Mouse (Mus musculus): ENCODE results near the gene Rab25. TPM values are rescaled to one million over a fixed set of nuclear protein-coding genes. Genes with fewer than 3 reads are reported as not detected.
A peak's percentile ranks its signal among the peaks of the same experiment; 100 is the strongest.

Rab25 gene
- polyA plus RNA-seq, 1 experiment from 2014 or later, result 0.15 TPM

- H3K4me2 ChIP-seq (replicated peaks), result peak overlapping the region; percentile 90
- H3K9ac ChIP-seq (replicated peaks), result peak overlapping the region; percentile 58
- no peaks in the 10 kb centered on the region for H3K27me3 ChIP-seq
- peak overlapping the region; percentile 94 for H3K27ac ChIP-seq (replicated peaks)
- peak overlapping the region; percentile 93 for H3K4me3 ChIP-seq
- H3K36me3 ChIP-seq, result peaks cover 17% of the 10 kb centered on the region
- H3K9me3 ChIP-seq, result no peaks in the 10 kb centered on the region
- H3K4me1 ChIP-seq, result peaks cover 29% of the 10 kb centered on the region
- no peak for ATAC-seq (replicated peaks)
- WGBS, result 25% methylated on average over 16 of the region's 16 CpGs
These were observed 4.1 kb upstream of the Rab25 start for GRCm38 (mm10) chr3:88552082-88552645.

DNA sequence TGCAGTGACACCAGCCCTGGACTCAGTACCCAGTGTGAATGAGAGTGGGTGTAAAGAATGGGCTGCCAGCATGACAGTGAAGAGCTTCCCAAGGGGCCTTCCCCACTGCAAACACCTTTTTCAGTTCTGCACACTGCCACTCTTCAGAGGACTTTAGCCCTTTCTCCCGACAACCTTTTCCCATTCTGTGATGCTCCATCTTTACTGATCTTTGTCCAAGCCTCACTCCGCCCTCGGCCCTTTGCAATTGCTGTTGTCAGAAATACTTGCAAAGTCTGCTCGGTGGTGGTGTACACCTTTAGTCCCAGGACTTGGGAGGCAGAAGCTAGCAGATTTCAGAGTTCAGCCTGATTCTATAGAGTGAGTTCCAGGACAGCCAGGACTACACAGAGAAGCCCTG, 3.5 kb upstream of the Rab25 start:
- ATAC-seq (replicated peaks), result no peak
- Histone ChIP-seq H3K4me1 (peaks cover 29% of the 10 kb centered on the region), H3K27ac (replicated peaks) (no peak overlapping the region), H3K36me3 (peaks cover 11% of the 10 kb centered on the region), H3K27me3 (no peaks in the 10 kb centered on the region), H3K9ac (replicated peaks) (peak overlapping the region; percentile 58; the same call in 1 of the 2 replicates), H3K4me3 (peak overlapping the region; percentile 93; the same call in 1 of the 2 replicates), H3K4me2 (replicated peaks) (peak overlapping the region; percentile 90; the same call in 1 of the 2 replicates), H3K9me3 (no peaks in the 10 kb centered on the region)
- WGBS, result 85% methylated on average over 4 of the region's 4 CpGs

DNA sequence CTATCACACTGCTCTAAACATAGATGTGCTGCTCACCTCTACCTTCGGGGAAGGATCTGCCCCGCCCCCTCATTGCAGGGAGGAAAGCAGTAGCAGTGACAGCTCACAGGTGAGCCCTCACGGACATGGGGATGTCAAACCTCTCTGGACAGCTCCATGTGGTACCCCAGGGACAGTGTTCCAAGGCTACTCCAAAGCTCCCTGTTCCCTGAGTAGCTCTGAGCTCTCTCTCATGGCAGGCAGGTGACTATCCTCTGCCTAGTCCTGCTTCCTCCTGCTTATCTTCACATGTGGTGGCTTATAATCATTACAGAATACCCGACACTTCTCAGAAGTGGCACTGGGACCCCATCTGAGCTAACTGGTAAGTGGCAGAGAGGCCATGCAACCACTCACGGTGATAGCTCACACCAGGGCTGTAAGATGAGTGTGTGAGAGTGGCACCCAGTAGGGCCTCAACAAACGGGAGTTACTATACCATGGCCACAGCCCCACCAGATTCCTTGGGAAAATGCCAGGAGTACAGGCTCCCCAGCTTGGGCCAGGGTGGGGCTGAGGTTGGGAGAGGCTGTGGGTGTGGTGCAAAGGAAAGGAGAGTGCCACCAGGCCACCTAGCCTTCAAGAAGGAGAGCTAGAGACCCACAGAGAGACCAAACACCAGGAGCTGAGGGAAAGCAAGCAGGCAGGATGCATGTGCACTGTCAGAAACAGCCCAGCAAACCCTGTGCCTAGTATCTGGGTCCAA, 1.3 kb downstream of the Rab25 start:
- Histone ChIP-seq H3K36me3 (no peaks in the 10 kb centered on the region; the same call in 1 of the 2 replicates), H3K27me3 (no peaks in the 10 kb centered on the region), H3K27ac (replicated peaks) (no peak overlapping the region), H3K4me1 (peaks cover 13% of the 10 kb centered on the region), H3K9me3 (no peaks in the 10 kb centered on the region), H3K4me2 (replicated peaks) (no peak overlapping the region), H3K4me3 (no peak overlapping the region), H3K9ac (replicated peaks) (no peak overlapping the region)
- ATAC-seq (replicated peaks), result no peak
- WGBS, result 78% methylated on average over 6 of the region's 6 CpGs

DNA sequence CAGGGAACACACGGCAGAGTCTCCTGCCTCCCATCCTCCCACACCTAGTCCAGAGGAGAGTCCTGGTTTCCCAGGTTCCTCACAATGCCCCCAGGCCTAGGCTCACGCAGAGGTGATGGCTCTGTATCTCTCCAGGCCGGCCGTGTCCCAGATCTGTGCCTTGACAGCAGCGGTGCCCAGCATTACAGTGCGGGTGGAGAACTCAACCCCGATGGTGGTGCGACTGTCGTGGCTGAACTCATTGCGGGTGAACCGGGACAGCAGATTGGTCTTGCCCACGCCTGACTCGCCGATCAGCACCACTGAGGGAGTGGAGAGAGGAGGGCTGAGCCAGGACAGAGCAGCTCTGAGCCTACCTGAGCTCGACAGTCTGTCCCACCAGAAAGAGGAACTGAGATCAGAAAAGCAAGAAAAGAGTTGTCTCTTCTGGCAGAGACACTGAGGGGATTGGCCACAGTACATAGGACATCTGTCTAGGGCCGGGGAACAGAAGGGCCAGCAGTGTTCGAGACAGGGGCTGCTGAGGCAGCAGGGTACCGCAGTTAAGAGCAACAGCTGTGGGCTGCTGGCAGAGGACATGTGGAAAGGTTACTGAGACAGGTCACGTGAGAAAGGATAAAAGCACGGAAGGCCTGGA, 3.0 kb downstream of the Rab25 start:
- no peak overlapping the region for H3K9ac ChIP-seq (replicated peaks)

DNA sequence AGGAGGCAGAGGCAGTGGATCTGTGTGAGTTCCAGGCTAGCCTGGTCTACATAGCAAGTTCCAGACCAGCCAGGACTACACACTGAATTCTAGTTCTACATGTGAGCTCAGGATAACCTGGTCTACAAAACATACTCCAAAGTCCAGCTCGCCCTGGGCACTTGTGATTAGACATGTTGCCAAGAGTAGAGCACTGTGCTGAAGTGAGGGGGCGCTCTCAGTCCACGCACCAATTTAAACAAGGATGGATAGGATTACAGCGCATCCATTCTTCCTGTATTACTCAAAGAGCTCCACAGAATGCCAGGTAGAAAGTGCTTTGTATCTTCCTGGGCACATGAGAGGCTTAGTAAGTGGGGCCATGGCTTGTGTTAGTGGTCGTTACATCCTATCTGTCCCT, 3.6 kb downstream of the Rab25 start:
- H3K4me1 ChIP-seq, result peaks cover 30% of the 10 kb centered on the region
- no peak overlapping the region for H3K27ac ChIP-seq (replicated peaks)
- H3K36me3 ChIP-seq, result peaks cover 8% of the 10 kb centered on the region; the same call in 1 of the 2 replicates
- H3K9ac ChIP-seq (replicated peaks), result no peak overlapping the region
- H3K9me3 ChIP-seq, result no peaks in the 10 kb centered on the region
- H3K27me3 ChIP-seq, result no peaks in the 10 kb centered on the region
- H3K4me2 ChIP-seq (replicated peaks), result no peak overlapping the region
- no peak for ATAC-seq (replicated peaks)
- 38% methylated on average over 5 of the region's 5 CpGs for WGBS
- no peak overlapping the region for H3K4me3 ChIP-seq

More for the DNA sequence above, 3.0 kb downstream of the Rab25 start:
- H3K4me1 ChIP-seq, result peaks cover 25% of the 10 kb centered on the region
- no peaks in the 10 kb centered on the region for H3K9me3 ChIP-seq
- peaks cover 7% of the 10 kb centered on the region; the same call in 1 of the 2 replicates for H3K36me3 ChIP-seq
- no peak overlapping the region for H3K27ac ChIP-seq (replicated peaks)
- no peak overlapping the region for H3K4me3 ChIP-seq
- ATAC-seq (replicated peaks), result no peak
- no peaks in the 10 kb centered on the region for H3K27me3 ChIP-seq
- H3K4me2 ChIP-seq (replicated peaks), result no peak overlapping the region
- 67% methylated on average over 20 of the region's 20 CpGs for WGBS

- Histone ChIP-seq H3K27ac (replicated peaks) (no peak overlapping the region), H3K9me3 (no peaks in the 10 kb centered on the region), H3K27me3 (no peaks in the 10 kb centered on the region), H3K4me2 (replicated peaks) (no peak overlapping the region), H3K9ac (replicated peaks) (no peak overlapping the region), H3K4me1 (peaks cover 35% of the 10 kb centered on the region), H3K36me3 (peaks cover 11% of the 10 kb centered on the region; the same call in 1 of the 2 replicates), H3K4me3 (no peak overlapping the region)
- WGBS, result 75% methylated on average over 5 of the region's 5 CpGs
- no peak for ATAC-seq (replicated peaks)
These were observed 4.3 kb downstream of the Rab25 start for GRCm38 (mm10) chr3:88543651-88544410.

- no peak overlapping the region for H3K9ac ChIP-seq (replicated peaks)
- ATAC-seq (replicated peaks), result no peak
- H3K4me1 ChIP-seq, result peaks cover 41% of the 10 kb centered on the region
- peaks cover 18% of the 10 kb centered on the region for H3K36me3 ChIP-seq
- H3K4me3 ChIP-seq, result no peak overlapping the region
- no peak overlapping the region for H3K4me2 ChIP-seq (replicated peaks)
- H3K9me3 ChIP-seq, result no peaks in the 10 kb centered on the region
- H3K27me3 ChIP-seq, result no peaks in the 10 kb centered on the region
- whole genome bisulfite sequencing, result 91% methylated on average over 8 of the region's 8 CpGs
- no peak overlapping the region for H3K27ac ChIP-seq (replicated peaks)
These were observed 4.9 kb downstream of the Rab25 start for GRCm38 (mm10) chr3:88543174-88543573.

DNA sequence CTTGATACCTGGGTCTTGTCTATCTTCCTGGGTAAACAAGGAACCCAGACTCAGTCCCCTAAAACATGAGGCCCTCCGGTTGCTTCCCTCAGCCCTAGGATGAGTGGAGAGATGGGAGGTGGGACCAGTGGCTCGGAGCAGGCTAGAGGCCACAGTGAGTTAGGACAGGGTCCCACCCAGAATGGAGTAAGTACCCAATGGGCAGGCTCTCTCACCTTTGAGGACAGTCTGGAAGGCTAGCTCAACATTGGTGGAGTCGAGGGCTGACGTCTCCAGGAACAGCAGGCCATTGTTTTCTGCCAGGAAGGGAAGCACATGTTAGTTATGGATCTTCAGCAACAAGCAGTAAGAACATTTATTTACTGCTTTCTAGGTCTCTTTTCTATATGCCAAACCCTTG, 5.6 kb downstream of the Rab25 start:
- no peaks in the 10 kb centered on the region for H3K27me3 ChIP-seq
- H3K36me3 ChIP-seq, result peaks cover 25% of the 10 kb centered on the region
- H3K9ac ChIP-seq (replicated peaks), result no peak overlapping the region
- no peaks in the 10 kb centered on the region for H3K9me3 ChIP-seq
- H3K4me1 ChIP-seq, result peaks cover 48% of the 10 kb centered on the region
- no peak for ATAC-seq (replicated peaks)
- H3K4me2 ChIP-seq (replicated peaks), result no peak overlapping the region
- WGBS, result 63% methylated on average over 4 of the region's 4 CpGs
- peak overlapping the region; percentile 51 for H3K27ac ChIP-seq (replicated peaks)
- no peak overlapping the region for H3K4me3 ChIP-seq

DNA sequence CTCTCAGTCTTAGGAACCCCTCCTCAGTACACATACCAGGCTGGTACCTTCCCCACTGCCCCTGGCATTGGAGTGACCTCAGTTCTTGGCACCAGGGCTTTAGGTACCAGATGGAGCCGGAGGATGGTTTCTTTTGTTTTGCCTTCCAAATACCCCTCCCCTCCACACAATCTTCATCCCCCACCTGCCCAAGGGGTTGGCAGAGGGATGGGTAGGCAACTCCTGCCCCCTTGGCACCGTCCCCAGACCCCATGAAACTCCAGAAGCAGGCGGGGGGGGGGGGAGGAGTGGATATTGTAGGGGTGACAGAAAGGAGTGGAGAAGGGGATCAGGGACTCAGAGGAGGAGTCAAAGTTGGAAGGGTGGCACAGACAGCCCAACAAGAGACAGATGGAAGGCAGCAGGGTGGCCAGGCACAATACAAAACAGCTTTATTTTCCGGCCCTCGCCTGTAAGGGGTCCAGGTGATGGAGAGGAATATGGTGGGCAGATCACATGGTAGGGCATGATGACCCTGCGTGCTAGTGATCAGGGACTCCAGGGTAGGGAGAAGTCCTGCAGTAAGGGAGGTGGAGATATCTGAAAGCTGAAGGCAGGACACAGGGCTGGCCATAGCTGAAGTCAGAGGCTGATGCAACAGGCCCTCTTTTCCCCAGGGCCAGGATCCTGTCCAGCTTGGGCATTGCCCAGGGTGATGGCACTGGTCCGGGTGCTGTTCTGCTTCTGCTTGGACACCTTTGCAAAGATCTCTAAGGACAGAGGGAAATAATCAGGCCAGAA, 6.3 kb downstream of the Rab25 start:
- no peak overlapping the region for H3K4me2 ChIP-seq (replicated peaks)
- 43% methylated on average over 6 of the region's 7 CpGs for whole genome bisulfite sequencing
- no peak overlapping the region for H3K9ac ChIP-seq (replicated peaks)
- H3K36me3 ChIP-seq, result peaks cover 31% of the 10 kb centered on the region
- peaks cover 55% of the 10 kb centered on the region for H3K4me1 ChIP-seq
- H3K27ac ChIP-seq (replicated peaks), result peak overlapping the region; percentile 51
- ATAC-seq (replicated peaks), result peak; percentile 54
- H3K27me3 ChIP-seq, result no peaks in the 10 kb centered on the region
- H3K9me3 ChIP-seq, result no peaks in the 10 kb centered on the region
- no peak overlapping the region for H3K4me3 ChIP-seq

DNA sequence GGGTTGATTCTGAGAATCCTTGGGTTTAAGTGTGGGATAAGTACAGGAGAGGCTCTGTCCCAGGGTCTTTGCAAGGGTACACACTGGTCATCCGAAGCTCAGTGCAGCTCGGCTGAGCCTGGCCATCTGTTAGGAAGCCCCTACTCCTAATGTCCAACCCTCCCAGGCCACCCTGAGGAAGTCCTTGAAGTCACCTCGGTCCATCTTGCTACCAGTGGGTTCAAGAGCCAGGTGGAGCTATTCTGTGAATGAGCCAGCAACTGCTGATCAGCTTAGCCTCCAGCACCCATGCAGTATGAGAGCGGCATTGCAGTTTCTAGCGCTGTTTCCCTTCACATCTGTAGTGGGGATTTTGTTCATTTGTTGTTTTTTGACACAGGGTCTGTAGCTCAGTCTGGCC, 8.0 kb downstream of the Rab25 start:
- WGBS, result 42% methylated on average over 5 of the region's 5 CpGs

DNA sequence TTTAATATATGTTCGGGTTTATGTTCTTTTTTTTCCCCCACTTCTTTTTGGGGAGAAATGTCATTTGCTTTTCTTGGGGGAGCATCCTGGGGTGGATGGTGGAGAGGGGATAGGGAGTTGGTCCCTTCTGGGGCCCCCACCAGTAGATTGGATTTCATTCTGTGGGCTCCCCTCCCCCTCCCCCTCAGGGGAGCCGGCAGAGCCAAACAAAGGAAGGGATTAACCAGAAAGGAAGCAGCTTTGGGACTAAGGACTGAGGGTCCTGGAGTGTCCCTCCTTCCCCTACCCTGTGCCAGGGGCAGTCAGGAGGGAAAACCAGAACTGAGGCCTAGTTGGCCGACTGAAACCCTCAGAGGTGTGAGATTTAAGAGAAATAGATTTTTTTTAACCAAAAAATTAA, 8.7 kb downstream of the Rab25 start:
- Histone ChIP-seq H3K9ac (replicated peaks) (peak overlapping the region; percentile 34; the same call in 1 of the 2 replicates), H3K9me3 (no peaks in the 10 kb centered on the region), H3K4me1 (peaks cover 79% of the 10 kb centered on the region), H3K4me3 (no peak overlapping the region), H3K27ac (replicated peaks) (peak overlapping the region; percentile 61), H3K27me3 (no peaks in the 10 kb centered on the region), H3K4me2 (replicated peaks) (no peak overlapping the region), H3K36me3 (peaks cover 40% of the 10 kb centered on the region)
- WGBS, result 0% methylated on average over 3 of the region's 3 CpGs
- no peak for ATAC-seq (replicated peaks)

More for the DNA sequence above, 8.0 kb downstream of the Rab25 start:
- Histone ChIP-seq H3K4me1 (peaks cover 72% of the 10 kb centered on the region), H3K27ac (replicated peaks) (peak overlapping the region; percentile 51), H3K27me3 (no peaks in the 10 kb centered on the region), H3K4me2 (replicated peaks) (no peak overlapping the region), H3K9ac (replicated peaks) (no peak overlapping the region), H3K9me3 (no peaks in the 10 kb centered on the region), H3K36me3 (peaks cover 40% of the 10 kb centered on the region), H3K4me3 (no peak overlapping the region)
- ATAC-seq (replicated peaks), result no peak
